Mouse (Mus musculus) liver, embryonic 14.5 days (tissue): ENCODE results near the gene Nhlrc4. TPM values are rescaled to one million over a fixed set of nuclear protein-coding genes. Genes with fewer than 3 reads are reported as not detected.

Experiments
- ATAC-seq: fragments of 200-750 bp; cut with Nextera tagmentation; 2 replicates; pipeline ENCODE4 v1.8.0; 2017; ENCODE audit warnings: moderate number of reproducible peaks, mild to moderate bottlenecking, moderate library complexity; ENCODE audit not compliant: insufficient read depth
- DNase-seq, 3 experiments: peaks; one replicate each; pipeline ENCODE4 v3.0.0-alpha.2; 2012 to 2013; ENCODE audit warnings: low read depth in 3 of 3, low spot score in 3 of 3
- H3K27ac ChIP-seq: fragments of 300-500 bp; sonication (generic); 2 replicates; pipeline ENCODE4 v1.5.1; 2014; ENCODE audit warnings: moderate library complexity, mild to moderate bottlenecking, control low read depth, inconsistent platforms
- H3K27me3 ChIP-seq: fragments of 300-500 bp; sonication (generic); 2 replicates; pipeline ENCODE4 v1.6.1; 2014; ENCODE audit warnings: mild to moderate bottlenecking, low read length, moderate library complexity; ENCODE audit not compliant: control insufficient read depth, insufficient read depth
- H3K36me3 ChIP-seq: fragments of 300-500 bp; sonication (generic); replicated peaks from 2 replicates; pipeline ENCODE4 v1.6.1; 2014; ENCODE audit warnings: low read depth; ENCODE audit not compliant: control insufficient read depth, insufficient read depth
- H3K4me1 ChIP-seq, 2 experiments: fragments of 200-500 bp in 1 of 2; fragments of 300-500 bp in 1 of 2; sonication (generic) in 1 of 2; replicated peaks; 2 replicates each; pipeline ENCODE4 v1.6.1; 2012 to 2014; ENCODE audit warnings: antibody characterized with exemption in 1 of 2, inconsistent platforms in 1 of 2, low read length in 1 of 2; ENCODE audit not compliant: control insufficient read depth in 2 of 2, insufficient read depth in 2 of 2
- H3K4me2 ChIP-seq: fragments of 300-500 bp; sonication (generic); 2 replicates; pipeline ENCODE4 v1.6.1; 2014; ENCODE audit warnings: low read depth, mild to moderate bottlenecking, control low read depth, moderate library complexity
- H3K4me3 ChIP-seq, 2 experiments: fragments of 200-500 bp in 1 of 2; fragments of 300-500 bp in 1 of 2; sonication (generic) in 1 of 2; 2 replicates each; pipeline ENCODE4 v1.5.1; 2012 to 2014; ENCODE audit warnings: low read depth in 2 of 2, low read length in 2 of 2, mild to moderate bottlenecking in 2 of 2, control low read depth in 1 of 2, inconsistent platforms in 1 of 2, moderate library complexity in 1 of 2; ENCODE audit not compliant: insufficient read depth in 1 of 2
- H3K9ac ChIP-seq: fragments of 300-500 bp; sonication (generic); replicated peaks from 2 replicates; pipeline ENCODE4 v1.6.1; 2014; ENCODE audit warnings: mild to moderate bottlenecking, control low read depth, moderate library complexity
- H3K9me3 ChIP-seq: fragments of 300-500 bp; sonication (generic); 2 replicates; pipeline ENCODE4 v1.6.1; 2016; ENCODE audit warnings: low read length, mixed read lengths; ENCODE audit not compliant: control insufficient read depth
- CTCF ChIP-seq: IDR thresholded peaks from 2 replicates; pipeline ENCODE4 v1.5.1; 2016; ENCODE audit warnings: antibody characterized with exemption, low read depth, control low read depth
- EP300 ChIP-seq: IDR thresholded peaks from 2 replicates; pipeline ENCODE4 v1.6.1; 2016; ENCODE audit warnings: antibody characterized with exemption, low read depth
- WGBS: fragments of 180-500 bp; shearing (Covaris S2); extraction: QIAGEN DNeasy Blood & Tissue Kit; methylation state at CpG from one replicate; pipeline ENCODE4 v1.1.7; 2014; ENCODE audit not compliant: insufficient replicate concordance; 5-methylcytosine and 5-hydroxymethylcytosine counted together
- polyA plus RNA-seq, 2 experiments: library from polyadenylated mRNA; depleted of rRNA in 1 of 2; stranded (reverse) in 1 of 2; unstranded in 1 of 2; fragments of >200 nt; fragmentation: Nextera tagmentation in 1 of 2; extraction: Ambion mirVana in 1 of 2; gene quantifications; 2 replicates each; pipeline versions ENCODE4 v1.2.1 to v1.2.3; 2012 to 2014

Gene Nhlrc4
- polyA plus RNA-seq (2012; rRNA removed): 4.3 and 8.9 TPM in 2 replicates
- polyA plus RNA-seq (2014; fragmentation: Nextera tagmentation; extraction: Ambion mirVana): 1.9 and 4.6 TPM in 2 replicates

GRCm38 (mm10) chr17:25944366-25945163 is at the start of gene Nhlrc4, which contains the start of gene Pigq:
Gene Nhlrc4, minus strand, starts transcription at chr17:25944961.
Gene Pigq, minus strand, starts transcription at chr17:25944936.
- 34% methylated on average over 6 of the region's 6 CpGs for WGBS
- DNase-seq (peak; percentile 52 to 65 (median 63)), ATAC-seq (peak; percentile 57)
- H3K4me1 ChIP-seq: peaks cover 61 to 63% of the 10 kb centered on the region in 2 experiments
- peak within 1 kb of the TSS; percentile 99 for H3K27ac ChIP-seq
- H3K4me3 ChIP-seq: peak within 1 kb of the TSS; percentile 82 to 95; a peak in 3 of 4 replicates
- H3K27me3 ChIP-seq: peaks cover under 1% of the 10 kb centered on the region; the same call in 1 of the 2 replicates
- H3K9me3 ChIP-seq: no peaks in the 10 kb centered on the region
- H3K36me3 ChIP-seq: peaks cover 16% of the 10 kb centered on the region
- H3K4me2 ChIP-seq: peak within 1 kb of the TSS; percentile 88
- H3K9ac ChIP-seq: peak within 1 kb of the TSS; percentile 87
- TF ChIP-seq EP300 (peak; percentile 60), CTCF (no peak)

- H3K4me3 ChIP-seq: no peak overlapping the region
- H3K9ac ChIP-seq: no peak overlapping the region
- H3K9me3 ChIP-seq: no peaks in the 10 kb centered on the region
- H3K4me2 ChIP-seq: no peak overlapping the region
- ATAC-seq (peak; percentile 63; the same call in 1 of the 2 replicates), DNase-seq (peak in 1 of 3 experiments; percentile 58)
- WGBS: 44% methylated on average over 3 of the region's 3 CpGs
- no peaks in the 10 kb centered on the region for H3K27me3 ChIP-seq
- H3K36me3 ChIP-seq: no peaks in the 10 kb centered on the region
- H3K27ac ChIP-seq: no peak overlapping the region
- no peak for TF ChIP-seq CTCF
- TF ChIP-seq EP300: no peak
- H3K4me1 ChIP-seq: peaks cover 0 to 12% of the 10 kb centered on the region in 2 experiments; a peak in 3 of 4 replicates
These were observed 48.7 kb upstream of the Nhlrc4 start for GRCm38 (mm10) chr17:25993489-25993888.

GRCm38 (mm10) chr17:25992274-25992673 is 47.5 kb upstream of the Nhlrc4 start:
- Histone ChIP-seq H3K4me1 (peaks cover 0 to 12% of the 10 kb centered on the region in 2 experiments; a peak in 3 of 4 replicates), H3K4me2 (no peak overlapping the region), H3K27me3 (no peaks in the 10 kb centered on the region), H3K9me3 (no peaks in the 10 kb centered on the region), H3K9ac (no peak overlapping the region), H3K4me3 (no peak overlapping the region), H3K27ac (no peak overlapping the region), H3K36me3 (no peaks in the 10 kb centered on the region)
- no peak for ATAC-seq
- 94% methylated on average over 4 of the region's 4 CpGs for WGBS
- DNase-seq: no peak
- TF ChIP-seq EP300: no peak
- TF ChIP-seq CTCF: no peak

DNA sequence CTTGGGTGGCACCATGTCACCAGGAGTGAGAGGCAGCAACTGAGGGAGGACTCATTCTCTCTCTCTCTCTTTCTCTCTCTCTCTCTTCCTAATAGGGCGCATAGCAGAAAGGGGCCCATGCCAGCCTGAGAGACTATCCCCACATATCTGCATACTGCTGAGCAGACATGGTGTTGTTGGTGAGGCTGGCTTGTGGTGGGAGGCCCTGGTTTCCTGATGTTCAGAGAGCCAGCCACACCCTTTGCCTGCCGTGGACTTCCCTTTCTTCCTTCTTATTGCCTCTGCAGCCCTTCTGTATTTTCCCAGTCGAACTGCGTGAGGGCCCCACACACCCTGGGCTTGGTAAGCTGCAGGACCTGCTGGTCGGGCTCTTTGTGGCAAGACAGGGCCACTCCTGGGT is 45.6 kb upstream of the Nhlrc4 start:
- no peak overlapping the region for H3K27ac ChIP-seq

More for the DNA sequence above, 45.6 kb upstream of the Nhlrc4 start:
- TF ChIP-seq EP300 (no peak), CTCF (no peak)
- Histone ChIP-seq H3K27me3 (no peaks in the 10 kb centered on the region), H3K9me3 (no peaks in the 10 kb centered on the region), H3K4me1 (peaks cover 0 to 12% of the 10 kb centered on the region in 2 experiments; a peak in 3 of 4 replicates), H3K4me3 (no peak overlapping the region), H3K9ac (no peak overlapping the region), H3K4me2 (no peak overlapping the region), H3K36me3 (no peaks in the 10 kb centered on the region)
- DNase-seq (no peak), ATAC-seq (no peak)
- 20% methylated on average over 5 of the region's 5 CpGs for WGBS
